Mouse (Mus musculus): ENCODE measurements at regions not wholly inside any gene's neighbourhood (a gene's known extent, or its start where the extent isn't known, plus 50 kb on each side); places are given as distances from the start of the nearest gene placed in this dataset.
A peak's percentile ranks its signal among the peaks of the same experiment; 100 is the strongest.

GRCm38 (mm10) chr15:61241741-61242140 is 318.9 kb upstream of the A1bg start:
- no peak for DNase-seq

DNA sequence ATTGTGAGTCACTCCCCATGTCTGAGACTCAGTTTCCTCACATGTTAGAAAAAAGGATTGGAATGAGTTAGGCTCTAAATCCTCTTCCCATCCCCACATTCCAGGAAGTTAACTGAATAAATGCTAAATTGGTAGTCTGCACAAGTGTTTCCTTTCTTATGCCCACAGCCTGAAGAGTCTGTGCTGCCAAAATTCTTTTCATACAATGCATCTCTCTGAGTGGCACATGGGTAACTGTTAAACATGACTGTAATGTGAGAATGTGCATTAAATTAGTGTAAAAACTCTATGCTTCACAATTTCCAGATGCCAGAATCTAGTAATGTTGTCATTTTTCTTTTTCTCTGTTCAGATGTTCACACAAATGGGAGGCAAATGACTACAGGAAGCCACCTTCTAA is 317.5 kb upstream of the A1bg start:
- DNase-seq = no peak

DNA sequence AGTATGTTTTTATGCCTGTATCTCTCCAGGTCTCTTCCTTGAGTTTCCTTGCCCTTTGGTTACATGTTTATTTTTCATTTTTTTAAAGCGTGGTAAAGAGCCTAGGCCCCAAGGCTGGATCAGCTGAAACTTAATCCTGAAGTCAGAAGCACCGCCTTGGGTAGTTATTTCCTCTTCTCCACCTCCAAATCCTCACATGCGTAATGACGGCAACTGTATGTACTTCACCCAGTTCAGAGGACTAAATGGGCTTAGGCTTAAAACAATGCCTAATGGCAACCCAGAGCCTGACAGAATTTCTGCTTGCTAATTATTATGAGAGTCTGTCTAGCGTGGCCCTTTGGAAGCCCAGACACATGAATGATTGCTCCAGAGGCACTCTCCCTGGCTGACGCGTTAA is 316.6 kb upstream of the A1bg start:
- DNase-seq = no peak

- no peak for DNase-seq
Measured at GRCm38 (mm10) chr15:61238996-61239395, 316.2 kb upstream of the A1bg start.

DNA sequence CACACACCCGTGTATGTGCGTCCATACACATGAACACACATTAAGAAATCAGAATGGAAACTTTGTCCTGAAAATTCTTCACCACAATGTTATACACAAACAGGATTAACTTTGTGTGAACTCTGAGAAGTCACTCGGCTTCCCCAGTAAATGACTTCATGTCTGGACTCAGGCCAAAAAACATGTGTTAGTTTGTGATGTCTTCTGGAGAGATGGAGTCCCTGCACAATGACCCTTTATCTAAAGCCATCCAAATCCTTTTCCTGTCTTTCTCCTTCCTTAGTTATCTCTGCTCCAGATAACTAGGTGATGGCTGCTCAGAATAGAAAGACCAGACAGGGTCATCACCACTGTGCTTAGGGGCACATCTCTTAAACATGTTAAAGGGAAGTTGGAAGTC is 306.8 kb upstream of the A1bg start:
- no peak for DNase-seq

GRCm38 (mm10) chr15:61222923-61223322 is 300.1 kb upstream of the A1bg start:
- no peak for DNase-seq

DNA sequence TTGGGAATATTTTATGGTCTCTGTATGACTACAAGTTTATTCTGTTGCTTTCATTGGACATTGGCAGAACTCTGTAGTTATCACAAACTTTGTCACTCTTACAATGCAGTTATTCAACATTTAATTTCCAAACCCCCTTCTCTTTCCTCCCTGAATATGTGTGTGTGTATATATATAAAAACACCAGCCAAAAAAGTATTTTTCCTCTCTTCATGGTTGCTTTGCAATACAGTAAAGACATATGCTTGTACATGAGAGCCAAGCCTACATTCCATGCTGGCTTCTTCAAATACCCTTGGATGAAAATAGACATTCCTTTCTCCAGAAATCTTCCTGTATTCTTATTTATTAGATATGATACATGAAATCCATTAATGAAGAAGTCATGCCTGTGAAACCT is 287.3 kb upstream of the A1bg start:
- DNase-seq = no peak

GRCm38 (mm10) chr15:61189981-61190380 is 267.2 kb upstream of the A1bg start:
- no peak for DNase-seq

GRCm38 (mm10) chr15:61189481-61189880 is 266.7 kb upstream of the A1bg start:
- no peak for DNase-seq

GRCm38 (mm10) chr15:61184597-61184963 is 261.8 kb upstream of the A1bg start:
- no peak for DNase-seq

DNA sequence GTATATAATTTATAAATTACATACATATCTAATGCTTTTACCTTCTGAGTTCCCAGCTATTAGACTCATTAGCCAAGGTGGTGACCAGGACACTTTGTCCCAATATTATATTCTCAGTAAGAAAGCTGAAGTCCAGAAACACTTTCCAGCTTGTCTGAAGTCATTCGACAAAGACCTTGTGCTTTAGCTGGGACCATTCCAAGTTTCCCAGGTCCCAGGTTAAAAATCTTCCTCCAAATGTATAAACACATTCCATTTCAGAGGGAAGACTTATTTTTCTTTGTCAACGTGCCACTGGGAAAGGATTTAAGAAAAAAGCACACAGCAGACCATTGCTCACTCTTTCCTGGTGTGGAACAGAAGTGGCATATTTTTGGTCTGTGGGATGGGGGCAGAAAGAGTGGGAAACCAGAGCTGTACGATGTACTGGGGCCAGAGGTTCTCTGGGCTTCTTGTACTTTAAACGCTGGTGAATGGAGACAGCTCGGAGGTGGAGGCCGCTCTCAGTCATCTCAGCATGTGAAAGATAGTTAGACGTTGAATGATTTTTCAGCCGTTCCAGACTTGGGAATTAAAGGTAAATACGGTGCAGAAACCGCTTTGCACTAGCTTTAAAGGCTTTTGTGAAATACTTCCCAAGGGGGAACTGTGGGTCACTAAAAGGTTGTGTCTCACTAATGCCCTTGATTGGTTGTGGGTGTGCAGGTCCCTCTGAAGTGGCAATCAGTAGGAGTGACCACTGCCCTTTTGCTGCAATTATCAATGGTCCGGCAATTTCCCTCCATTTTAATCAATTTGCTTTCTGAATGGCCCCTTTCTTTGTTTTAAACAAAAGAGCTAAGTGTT is 261.2 kb upstream of the A1bg start:
- DNase-seq = no peak

- DNase-seq = no peak
Measured at GRCm38 (mm10) chr15:61183291-61183690, 260.5 kb upstream of the A1bg start.

GRCm38 (mm10) chr15:61168842-61169416 is 246.1 kb upstream of the A1bg start:
- DNase-seq = no peak

DNA sequence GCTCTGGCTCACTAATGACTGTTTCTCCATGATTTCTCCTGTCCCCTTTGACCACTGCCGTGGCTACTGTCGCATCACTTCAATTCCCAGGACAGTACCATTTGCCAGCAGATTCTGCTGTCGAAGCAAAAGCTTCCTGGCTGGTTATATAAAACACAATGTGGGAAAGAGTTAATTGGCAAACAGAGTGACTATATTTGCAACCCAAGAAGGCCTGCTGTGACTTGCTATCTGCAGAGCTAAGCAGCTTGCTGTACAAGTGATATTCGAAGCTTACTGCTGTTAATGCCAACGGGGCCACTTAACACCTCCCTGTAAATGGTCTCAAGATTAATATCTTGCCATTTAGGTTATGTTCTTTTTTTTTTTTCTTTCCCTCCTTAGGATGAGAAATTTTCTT is 242.2 kb upstream of the A1bg start:
- DNase-seq = no peak

- no peak for DNase-seq
Measured at GRCm38 (mm10) chr15:61161397-61161796, 238.6 kb upstream of the A1bg start.

GRCm38 (mm10) chr15:61160666-61161065 is 237.9 kb upstream of the A1bg start:
- no peak for DNase-seq

DNA sequence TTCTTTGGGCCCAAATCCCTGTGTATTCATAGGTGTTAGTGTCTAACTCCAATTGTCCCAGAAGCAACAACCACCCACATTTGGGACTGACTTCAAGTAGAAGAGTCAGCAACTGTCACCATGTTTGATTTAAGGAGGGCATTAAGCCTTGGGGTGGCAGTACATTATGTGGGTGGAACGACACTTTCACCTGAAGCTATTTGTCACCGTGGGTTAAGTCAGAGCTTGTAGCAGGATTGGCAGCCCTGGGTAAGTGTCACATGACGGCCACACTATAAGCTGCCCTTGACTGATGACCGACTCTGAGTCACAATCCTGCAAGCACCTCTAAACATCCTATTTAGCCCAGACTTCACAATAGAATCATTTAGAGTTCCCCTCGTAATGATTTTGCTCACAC is 236.7 kb upstream of the A1bg start:
- DNase-seq = no peak

DNA sequence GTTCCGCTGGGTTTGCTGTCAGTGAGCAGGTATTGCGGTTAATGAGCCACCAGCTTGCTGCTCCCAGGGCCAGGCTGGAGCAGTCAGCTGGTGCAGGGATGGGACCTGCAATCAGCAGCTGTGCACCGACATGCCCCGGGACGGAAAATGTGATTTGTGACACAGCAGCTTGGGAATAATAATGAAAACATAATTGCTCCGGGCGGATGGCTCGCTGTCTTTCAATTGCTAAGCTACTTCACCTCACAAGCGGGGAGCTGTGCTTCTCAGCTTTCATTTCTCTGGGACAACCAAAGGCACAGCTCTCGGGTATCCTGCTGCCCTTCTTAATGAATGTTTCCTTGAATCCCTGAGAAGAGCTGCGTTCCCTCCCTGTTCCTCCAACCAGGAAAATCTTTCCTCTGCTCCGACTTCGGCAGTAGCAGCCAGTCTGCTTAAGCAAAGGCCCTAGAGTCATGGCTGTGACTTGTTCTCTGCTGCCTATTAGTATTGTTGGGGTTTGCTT is 235.3 kb upstream of the A1bg start:
- DNase-seq = no peak

- DNase-seq = peak; percentile 52 to 62
Measured at GRCm38 (mm10) chr15:61157543-61157942, 234.7 kb upstream of the A1bg start.

GRCm38 (mm10) chr15:61155530-61155929 is 232.7 kb upstream of the A1bg start:
- no peak for DNase-seq

DNA sequence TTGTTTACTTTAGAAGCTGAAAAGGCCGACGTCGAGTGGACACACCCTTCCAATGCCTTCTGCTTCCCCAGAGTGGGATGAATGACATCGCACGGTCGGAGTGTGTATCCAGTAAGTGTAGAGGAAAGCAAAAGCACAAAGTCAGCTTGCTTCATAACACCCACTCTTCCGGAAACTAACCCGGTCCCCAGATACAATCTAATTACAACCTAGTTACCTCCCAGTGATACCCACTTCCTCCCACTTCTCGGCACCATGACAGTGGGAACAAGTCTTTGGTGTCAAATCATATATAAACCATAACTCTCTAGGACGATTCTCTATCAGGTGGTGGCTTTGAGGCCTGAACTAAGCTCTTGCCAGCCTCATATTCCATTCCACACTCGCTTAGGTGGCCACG is 231.4 kb upstream of the A1bg start:
- no peak for DNase-seq

GRCm38 (mm10) chr15:61142851-61143250 is 220.0 kb upstream of the A1bg start:
- DNase-seq = no peak

- no peak for DNase-seq
Measured at GRCm38 (mm10) chr15:61139151-61139550, 216.3 kb upstream of the A1bg start.

DNA sequence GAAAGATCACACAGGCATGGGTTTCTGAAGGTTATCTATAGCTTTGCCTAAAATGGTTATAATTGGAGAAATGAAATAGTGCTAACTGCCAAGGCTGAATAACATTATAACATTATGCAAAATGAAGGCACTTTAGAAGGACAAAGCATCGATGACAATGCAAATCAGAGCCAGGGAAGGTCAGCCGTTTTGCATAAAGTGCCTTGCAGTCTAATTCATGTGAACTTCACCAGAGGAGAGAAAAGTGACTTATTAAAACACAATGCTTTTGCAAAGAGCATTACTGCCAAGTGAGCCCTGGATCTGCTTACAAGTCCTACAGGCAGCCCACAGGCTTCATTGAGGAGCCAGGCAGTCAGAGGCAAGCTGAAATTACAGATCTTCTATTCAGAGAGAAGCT is 214.0 kb upstream of the A1bg start:
- no peak for DNase-seq

- no peak for DNase-seq
Measured at GRCm38 (mm10) chr15:61133316-61133715, 210.5 kb upstream of the A1bg start.
